Mouse (Mus musculus) heart, adult 2 months (tissue): ENCODE measurements around the gene Vmn1r4.

Source experiments
- CTCF ChIP-seq: fragments of 200-600 bp; IDR thresholded peaks from 2 replicates; pipeline ENCODE4 v1.8.1; 2022; ENCODE audit warnings: antibody characterized with exemption, mild to moderate bottlenecking, moderate library complexity
- POLR2A ChIP-seq: fragments of 200-500 bp; IDR thresholded peaks from 2 replicates; pipeline ENCODE4 v1.6.1; 2011; ENCODE audit warnings: mild to moderate bottlenecking, low read depth, low read length, control low read depth; ENCODE audit not compliant: insufficient read depth

DNA sequence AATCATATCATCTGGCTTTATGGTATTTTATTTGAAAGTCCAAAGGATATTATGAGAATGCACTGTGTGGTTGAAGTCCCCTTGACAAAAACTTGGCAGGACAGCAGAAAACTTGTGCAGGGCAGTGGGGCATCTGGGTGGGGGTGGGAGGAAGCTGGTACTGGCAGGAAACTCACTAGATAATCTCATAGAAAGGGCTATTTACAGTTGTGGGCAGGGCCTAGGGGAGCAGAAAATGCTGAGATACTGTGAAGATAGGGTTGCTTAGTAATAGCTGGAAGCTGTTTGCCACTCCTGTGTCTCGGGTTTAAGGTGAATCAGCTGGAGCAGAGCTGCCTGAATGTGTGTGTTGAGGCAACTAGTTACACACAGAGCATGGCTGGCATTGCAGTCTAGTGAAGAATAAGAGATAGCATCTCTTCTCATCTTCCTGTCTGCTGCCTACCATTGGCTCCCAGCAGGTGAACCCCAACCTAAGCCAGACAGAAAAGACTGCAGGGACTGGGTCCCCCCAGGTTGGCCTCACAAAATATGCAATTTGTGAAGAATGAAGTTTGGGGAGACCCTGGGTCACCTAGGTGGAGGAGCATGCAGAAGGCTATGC lies 44.4 kb upstream of the Vmn1r4 start:
- TF ChIP-seq CTCF (no peak), POLR2A (no peak)
